Mouse (Mus musculus) ES-Bruce4 (cell line): ENCODE results near the gene Ppp1r1b. TPM values are rescaled to one million over a fixed set of nuclear protein-coding genes. Genes with fewer than 3 reads are reported as not detected.

Source experiments
- H3K27ac ChIP-seq: 2 replicates; pipeline ENCODE4 v1.5.1; 2012; ENCODE audit warnings: low read length, inconsistent platforms; ENCODE audit not compliant: insufficient read depth
- H3K27me3 ChIP-seq: 2 replicates; pipeline ENCODE4 v1.6.1; 2012; ENCODE audit warnings: mild to moderate bottlenecking, low read length, inconsistent platforms; ENCODE audit not compliant: control insufficient read depth, poor library complexity, insufficient read depth, severe bottlenecking
- H3K36me3 ChIP-seq: 2 replicates; pipeline ENCODE4 v1.6.1; 2012; ENCODE audit warnings: inconsistent platforms, mild to moderate bottlenecking, low read length, moderate library complexity; ENCODE audit not compliant: control insufficient read depth, poor library complexity, insufficient read depth, severe bottlenecking
- H3K4me1 ChIP-seq: one replicate; pipeline ENCODE4 v1.8.1; 2011; ENCODE audit warnings: low read length; ENCODE audit not compliant: control insufficient read depth, insufficient read depth
- H3K4me3 ChIP-seq: 2 replicates; pipeline ENCODE4 v1.5.1; 2011; ENCODE audit warnings: low read depth, mild to moderate bottlenecking, low read length
- H3K9ac ChIP-seq: 2 replicates; pipeline ENCODE4 v1.6.1; 2012; ENCODE audit warnings: low read depth, mild to moderate bottlenecking, inconsistent platforms; ENCODE audit not compliant: poor library complexity, severe bottlenecking
- H3K9me3 ChIP-seq: replicated peaks from 2 replicates; pipeline ENCODE4 v1.6.1; 2012; ENCODE audit warnings: mild to moderate bottlenecking, low read length, inconsistent platforms; ENCODE audit not compliant: control insufficient read depth, poor library complexity, insufficient read depth, severe bottlenecking
- CTCF ChIP-seq: IDR thresholded peaks from one replicate; pipeline ENCODE4 v1.8.1; 2011; ENCODE audit warnings: low read depth, low read length
- EP300 ChIP-seq: IDR thresholded peaks from 2 replicates; pipeline ENCODE4 v1.6.1; 2011; ENCODE audit warnings: low read depth, low read length; ENCODE audit not compliant: insufficient read depth
- POLR2A ChIP-seq: IDR thresholded peaks from one replicate; pipeline ENCODE4 v1.8.1; 2011; ENCODE audit warnings: low read length; ENCODE audit not compliant: insufficient read depth
- polyA plus RNA-seq: library from polyadenylated mRNA; stranded (reverse); fragments of >200 nt; gene quantifications from 2 replicates; pipeline ENCODE4 v1.2.4, GENCODE M21; 2011; ENCODE audit warnings: low read depth; ENCODE audit not compliant: missing spikeins, insufficient read depth, insufficient read length

Gene Ppp1r1b
- polyA plus RNA-seq, 1 experiment = 1.5 TPM

DNA sequence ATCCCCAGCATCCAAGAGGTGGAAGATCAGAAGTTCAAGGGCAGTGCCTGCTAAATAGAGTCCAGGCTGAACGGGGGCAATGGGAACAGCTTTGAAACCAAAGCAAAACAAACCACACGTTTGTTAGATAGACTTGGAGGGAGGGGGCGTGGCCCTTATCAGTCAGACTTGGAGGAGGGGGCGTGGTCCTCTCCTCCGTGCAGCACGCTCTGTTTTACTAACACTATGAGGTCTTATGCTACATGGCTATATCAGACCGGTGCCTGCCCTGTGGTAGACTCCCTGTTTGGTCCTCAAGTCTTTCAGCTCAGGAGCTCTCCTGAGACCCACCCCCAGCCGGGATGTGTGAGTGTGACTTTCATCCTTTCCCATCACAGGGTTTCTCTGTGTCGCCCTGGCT is 13.0 kb upstream of the Ppp1r1b start:
- H3K36me3 ChIP-seq = no peaks in the 10 kb centered on the region
- H3K9me3 ChIP-seq = no peaks in the 10 kb centered on the region
- no peak overlapping the region for H3K9ac ChIP-seq
- H3K27ac ChIP-seq = no peak overlapping the region
- no peak overlapping the region for H3K4me3 ChIP-seq
- peaks cover 24% of the 10 kb centered on the region for H3K27me3 ChIP-seq
- TF ChIP-seq CTCF (no peak), POLR2A (no peak), EP300 (no peak)
- no peaks in the 10 kb centered on the region for H3K4me1 ChIP-seq

- H3K4me1 ChIP-seq = no peaks in the 10 kb centered on the region
- H3K9me3 ChIP-seq = no peaks in the 10 kb centered on the region
- no peak overlapping the region for H3K4me3 ChIP-seq
- no peak overlapping the region for H3K9ac ChIP-seq
- H3K36me3 ChIP-seq = no peaks in the 10 kb centered on the region
- H3K27me3 ChIP-seq = peaks cover 27% of the 10 kb centered on the region
- TF ChIP-seq CTCF (peak; percentile 66), POLR2A (no peak), EP300 (no peak)
- no peak overlapping the region for H3K27ac ChIP-seq
These were observed 11.7 kb upstream of the Ppp1r1b start for GRCm38 (mm10) chr11:98336245-98337107.

DNA sequence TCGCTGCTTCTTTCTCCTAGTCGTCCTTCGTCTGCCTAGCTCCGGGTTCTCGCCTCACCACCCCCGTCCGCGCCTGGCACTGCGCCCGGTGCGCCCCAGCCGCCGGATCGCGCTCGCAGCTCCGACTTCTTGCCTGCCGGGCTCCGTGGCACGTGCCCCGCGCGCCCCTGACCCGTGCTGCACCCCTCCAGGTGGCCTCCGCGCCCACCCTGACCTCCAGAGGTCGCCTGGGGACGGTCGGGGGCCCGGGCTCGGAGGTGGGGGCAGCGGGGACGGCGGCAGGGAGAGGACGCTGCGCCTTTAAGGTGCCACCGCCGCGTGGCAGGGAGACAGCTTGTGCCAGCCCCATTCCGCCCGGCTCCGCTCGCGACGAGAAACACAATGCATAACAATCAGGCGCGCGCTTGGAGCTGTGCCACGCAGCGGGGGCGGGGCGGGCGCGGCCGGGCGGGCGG is 9.7 kb upstream of the Ppp1r1b start:
- Histone ChIP-seq H3K4me3 (peak overlapping the region; percentile 55), H3K27ac (no peak overlapping the region), H3K27me3 (peaks cover 27% of the 10 kb centered on the region), H3K36me3 (no peaks in the 10 kb centered on the region), H3K9ac (peak overlapping the region; percentile 57), H3K4me1 (no peaks in the 10 kb centered on the region), H3K9me3 (no peaks in the 10 kb centered on the region)
- no peak for TF ChIP-seq CTCF
- no peak for TF ChIP-seq EP300

- Histone ChIP-seq H3K9me3 (no peaks in the 10 kb centered on the region), H3K9ac (peak overlapping the region; percentile 57; the same call in 1 of the 2 replicates)
These were observed 9.1 kb upstream of the Ppp1r1b start for GRCm38 (mm10) chr11:98339071-98339501.

DNA sequence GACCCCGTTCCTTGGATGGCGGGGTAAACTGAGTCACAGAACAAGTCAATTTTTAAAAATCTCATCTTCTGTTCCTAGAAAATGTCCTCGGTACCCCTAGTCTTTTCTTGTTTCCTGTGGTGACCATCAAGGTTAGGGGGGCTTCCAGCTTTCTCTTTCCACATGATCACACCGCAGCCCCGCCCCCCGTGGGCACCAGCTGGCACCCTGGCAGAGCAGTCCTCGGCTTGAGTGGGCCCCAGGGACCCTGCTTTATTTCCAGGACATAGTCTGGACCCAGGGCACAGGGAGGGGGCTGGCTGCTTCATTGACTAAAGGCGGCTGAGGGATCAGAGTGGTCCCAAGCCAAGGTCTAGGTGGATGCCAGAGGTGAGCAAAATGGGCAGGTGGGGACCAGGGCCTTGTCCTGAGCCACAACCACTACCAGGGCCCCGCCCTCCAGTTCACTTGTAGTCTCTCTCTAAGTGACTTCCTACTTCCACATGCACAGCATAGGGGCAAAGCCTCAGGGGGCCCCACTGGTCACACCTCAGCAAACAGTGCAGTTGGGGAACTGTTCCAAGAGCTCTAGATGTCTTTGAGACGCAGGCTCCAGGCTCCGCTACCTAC is 8.4 kb upstream of the Ppp1r1b start:
- H3K27me3 ChIP-seq = peaks cover 27% of the 10 kb centered on the region
- TF ChIP-seq EP300 = no peak
- no peak for TF ChIP-seq CTCF
- TF ChIP-seq POLR2A = no peak
- H3K9me3 ChIP-seq = no peaks in the 10 kb centered on the region

More at GRCm38 (mm10) chr11:98339071-98339501, 9.1 kb upstream of the Ppp1r1b start:
- TF ChIP-seq CTCF (no peak), POLR2A (no peak), EP300 (no peak)
- Histone ChIP-seq H3K27me3 (peaks cover 27% of the 10 kb centered on the region), H3K4me3 (peak overlapping the region; percentile 20), H3K27ac (no peak overlapping the region), H3K36me3 (no peaks in the 10 kb centered on the region), H3K4me1 (no peaks in the 10 kb centered on the region)

GRCm38 (mm10) chr11:98340597-98340996 is 7.6 kb upstream of the Ppp1r1b start:
- Histone ChIP-seq H3K9ac (no peak overlapping the region), H3K4me3 (no peak overlapping the region), H3K9me3 (no peaks in the 10 kb centered on the region), H3K36me3 (no peaks in the 10 kb centered on the region), H3K27me3 (peaks cover 27% of the 10 kb centered on the region), H3K4me1 (no peaks in the 10 kb centered on the region), H3K27ac (no peak overlapping the region)
- TF ChIP-seq CTCF (no peak), EP300 (no peak), POLR2A (no peak)

More for the DNA sequence above, 8.4 kb upstream of the Ppp1r1b start:
- no peak overlapping the region for H3K4me3 ChIP-seq
- H3K36me3 ChIP-seq = no peaks in the 10 kb centered on the region
- no peak overlapping the region for H3K27ac ChIP-seq
- H3K4me1 ChIP-seq = no peaks in the 10 kb centered on the region
- H3K9ac ChIP-seq = no peak overlapping the region
